Comparison of ENCODE assay signal across 11 mouse cellular contexts in genomic region chr8:120449139-120449538, GRCm38 (mm10).
DNase-seq lines count a peak whose midpoint lies in the region; ATAC-seq and TF ChIP-seq lines count a peak whose summit lies in the region.
"Had no signal": no experiment of that assay in that cellular context is flagged by ENCODE, and none has a peak within 500 bp of the region (broad histone marks: within the 10 kb centered on the region; RNA-seq: fewer than 3 reads in every experiment).

No protein-coding gene starts in this region.

- H3K27me3 ChIP-seq in kidney, postnatal 0 days (ENCODE audit: insufficient read depth, low read length): no peaks in the 10 kb centered on the region
- H3K27me3 ChIP-seq in hindbrain, embryonic 13.5 days: 0 out of 2 replicates have a peak, but pooled peaks cover 4% of the 10 kb centered on the region
- H3K27me3 ChIP-seq in neural tube, embryonic 13.5 days: peaks cover 3% of the 10 kb centered on the region; the same call in 1 of the 2 replicates

- no peak overlapping the region for H3K4me2 ChIP-seq in kidney, postnatal 0 days (ENCODE audit: low read length)
- H3K4me2 ChIP-seq in hindbrain, embryonic 13.5 days: no peak overlapping the region
- peak overlapping the region; percentile 30; the same call in 1 of the 2 replicates for H3K4me2 ChIP-seq in neural tube, embryonic 13.5 days

- no peaks in the 10 kb centered on the region for H3K36me3 ChIP-seq in kidney, postnatal 0 days (ENCODE audit: insufficient read depth, low read length)
- no peaks in the 10 kb centered on the region for H3K36me3 ChIP-seq in hindbrain, embryonic 13.5 days
- no peaks in the 10 kb centered on the region for H3K36me3 ChIP-seq in neural tube, embryonic 13.5 days
- H3K36me3 ChIP-seq: G1E had no signal

- no peak overlapping the region for H3K4me3 ChIP-seq in kidney, postnatal 0 days (replicated peaks; ENCODE audit: low read depth, low read length)
- H3K4me3 ChIP-seq in brown adipose tissue, adult 24 weeks (ENCODE audit: insufficient read depth, low read depth, low read length): no peak overlapping the region
- H3K4me3 ChIP-seq in hindbrain, embryonic 13.5 days: no peak overlapping the region
- no peak overlapping the region for H3K4me3 ChIP-seq in neural tube, embryonic 13.5 days

- 0 out of 2 replicates have a peak, but pooled peaks cover 6% of the 10 kb centered on the region for H3K4me1 ChIP-seq in kidney, postnatal 0 days (replicated peaks; ENCODE audit: insufficient read depth, low read length)
- peaks cover 7% of the 10 kb centered on the region for H3K4me1 ChIP-seq in brown adipose tissue, adult 24 weeks (ENCODE audit: control insufficient read depth, insufficient read depth, insufficient read length, low read length)
- peaks cover 66% of the 10 kb centered on the region for H3K4me1 ChIP-seq in hindbrain, embryonic 13.5 days (replicated peaks)
- peaks cover 78% of the 10 kb centered on the region for H3K4me1 ChIP-seq in neural tube, embryonic 13.5 days (replicated peaks)

- no peaks in the 10 kb centered on the region for H3K9me3 ChIP-seq in kidney, postnatal 0 days (replicated peaks; ENCODE audit: low read length)
- no peaks in the 10 kb centered on the region for H3K9me3 ChIP-seq in hindbrain, embryonic 13.5 days
- no peaks in the 10 kb centered on the region for H3K9me3 ChIP-seq in neural tube, embryonic 13.5 days
- H3K9me3 ChIP-seq: G1E had no signal

- no peak for DNase-seq in kidney, postnatal 0 days (ENCODE audit: low spot score)
- no peak for DNase-seq in kidney, postnatal 4 days
- no peak for DNase-seq in spleen, postnatal 10 days (ENCODE audit: low spot score in 2 of 2)
- DNase-seq in c-Kit-positive CD71-positive TER-119-positive erythroid progenitor cells, embryonic 14.5 days (ENCODE audit: low spot score): no peak
- no peak for DNase-seq in cerebellum, postnatal 4 days (ENCODE audit: low spot score in 2 of 2)
- DNase-seq: heart, postnatal 14 days; thymus, postnatal 25 days had no signal

- no peak overlapping the region for H3K9ac ChIP-seq in kidney, postnatal 0 days (ENCODE audit: low read depth, low read length)
- peak overlapping the region; percentile 51 for H3K9ac ChIP-seq in hindbrain, embryonic 13.5 days
- 0 out of 2 replicates have a peak overlapping the region, but pooled peaks have one; percentile 49 for H3K9ac ChIP-seq in neural tube, embryonic 13.5 days

- H3K27ac ChIP-seq in kidney, postnatal 0 days: no peak overlapping the region
- H3K27ac ChIP-seq in brown adipose tissue, adult 24 weeks (replicated peaks; ENCODE audit: low read depth, low read length): peak overlapping the region; percentile 90
- H3K27ac ChIP-seq in hindbrain, embryonic 13.5 days: peak overlapping the region; percentile 85
- H3K27ac ChIP-seq in neural tube, embryonic 13.5 days (replicated peaks): peak overlapping the region; percentile 85

- WGBS in kidney, postnatal 0 days: 67% methylated on average over 4 of the region's 4 CpGs
- WGBS in hindbrain, embryonic 13.5 days: 80% methylated on average over 4 of the region's 4 CpGs
- 77% methylated on average over 4 of the region's 4 CpGs for WGBS in neural tube, embryonic 13.5 days

- TF ChIP-seq CTCF in kidney, postnatal 0 days (IDR thresholded peaks at IDR 0.05; ENCODE audit: low read depth): no peak

- ATAC-seq in kidney, postnatal 0 days (replicated peaks; ENCODE audit: low FRiP score, low read depth): peak; percentile 19; the same call in 1 of the 2 replicates
- no peak for ATAC-seq in hindbrain, embryonic 13.5 days (ENCODE audit: low FRiP score)
- ATAC-seq in neural tube, embryonic 13.5 days (ENCODE audit: low read depth): no peak
